Mouse (Mus musculus) urinary bladder, postnatal 10 days (tissue): Measurements from ENCODE around the gene Pigt.

ENCODE experiments used
- DNase-seq: peaks from one replicate; pipeline ENCODE4 v3.0.0; 2022; ENCODE audit warnings: low spot score

The Pigt gene

GRCm38 (mm10) chr2:164520782-164521181 is 23.5 kb downstream of the Pigt start:
- DNase-seq, result no peak

- DNase-seq, result no peak
Observed at GRCm38 (mm10) chr2:164521841-164522240, 24.5 kb downstream of the Pigt start.

- DNase-seq, result no peak
Observed at GRCm38 (mm10) chr2:164522280-164522679, 25.0 kb downstream of the Pigt start.

- DNase-seq, result no peak
Observed at GRCm38 (mm10) chr2:164523301-164523773, 26.0 kb downstream of the Pigt start.

- DNase-seq, result no peak
Observed at GRCm38 (mm10) chr2:164528557-164528956, 31.2 kb downstream of the Pigt start.

- no peak for DNase-seq
Observed at GRCm38 (mm10) chr2:164531169-164531568, 33.8 kb downstream of the Pigt start.

- no peak for DNase-seq
Observed at GRCm38 (mm10) chr2:164534315-164534714, 37.0 kb downstream of the Pigt start.

DNA sequence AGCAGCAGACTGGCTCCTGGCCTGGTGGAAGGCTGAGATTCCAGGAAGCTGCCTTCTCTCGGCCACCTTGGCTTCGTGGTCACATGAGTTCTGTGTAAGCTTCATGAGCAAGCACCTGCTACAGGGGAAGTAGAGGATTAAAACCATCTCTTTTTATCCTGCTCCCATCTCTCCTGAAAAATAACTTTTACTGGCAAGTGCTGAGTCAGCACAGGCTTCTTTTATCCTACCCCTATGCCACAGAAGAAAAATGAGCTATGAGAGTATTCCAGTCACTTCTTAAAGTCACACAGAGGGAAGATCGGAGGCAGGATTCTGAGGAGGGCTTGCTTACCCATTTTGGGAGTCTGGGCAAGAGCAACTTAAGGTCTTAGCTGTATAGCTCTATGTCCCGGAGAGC is 39.7 kb downstream of the Pigt start:
- DNase-seq, result no peak

DNA sequence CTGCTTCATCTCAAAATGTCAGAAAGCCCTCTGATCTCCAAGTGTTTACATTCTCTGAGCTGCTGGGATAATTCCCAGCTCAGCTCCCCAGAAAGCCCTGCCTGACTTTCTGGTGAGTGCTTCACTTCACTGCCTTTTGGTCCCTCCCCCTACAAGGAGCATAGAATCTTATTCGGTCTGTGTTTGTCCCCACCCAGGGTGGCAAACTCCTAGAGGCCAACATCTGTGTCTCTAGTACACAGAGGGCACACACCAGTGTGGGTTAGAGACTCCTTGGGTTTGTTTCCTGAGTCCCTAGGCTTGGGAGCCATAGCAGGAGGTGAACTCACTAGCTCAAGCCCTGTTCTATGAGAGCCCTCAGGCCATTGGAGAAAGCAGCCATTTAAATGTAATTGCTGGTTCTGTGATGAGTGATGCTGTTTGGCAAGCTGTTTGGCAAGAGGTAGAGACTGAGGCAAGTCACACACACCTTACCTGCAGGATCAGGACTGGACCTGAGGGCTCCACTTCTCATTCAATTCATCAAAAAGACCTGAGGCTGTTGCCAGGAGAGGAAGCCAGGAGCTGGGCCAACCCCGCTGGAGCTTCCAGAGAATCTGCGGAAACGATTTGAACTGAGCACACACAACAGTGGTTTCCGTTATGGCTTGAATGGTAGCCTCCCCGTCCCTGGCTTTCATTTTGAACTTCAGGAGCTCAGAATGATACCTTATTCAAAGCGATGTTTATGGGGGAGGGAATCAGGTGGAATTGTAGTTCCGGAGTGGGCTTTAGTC is 43.5 kb downstream of the Pigt start:
- no peak for DNase-seq

DNA sequence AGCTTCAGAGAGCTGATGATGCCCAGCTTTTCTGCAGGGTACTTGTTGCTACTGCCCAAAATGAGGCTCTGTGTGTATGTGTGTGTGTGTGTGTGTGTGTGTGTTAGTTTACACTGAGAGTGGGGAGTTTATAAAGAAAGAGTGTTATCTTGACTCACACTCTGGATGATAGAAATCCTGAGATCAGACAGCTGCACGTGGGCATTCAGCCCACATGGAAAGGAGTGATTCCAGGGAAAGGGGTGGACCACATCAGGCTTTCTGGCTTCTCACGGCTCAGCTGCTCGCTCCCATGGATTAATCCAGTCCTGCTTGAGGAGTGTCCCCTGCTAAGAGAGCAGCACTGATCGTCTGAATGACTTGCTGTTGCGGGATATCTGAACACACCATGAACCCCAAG is 44.8 kb downstream of the Pigt start:
- no peak for DNase-seq

GRCm38 (mm10) chr2:164542598-164542997 is 45.3 kb downstream of the Pigt start:
- DNase-seq, result no peak

DNA sequence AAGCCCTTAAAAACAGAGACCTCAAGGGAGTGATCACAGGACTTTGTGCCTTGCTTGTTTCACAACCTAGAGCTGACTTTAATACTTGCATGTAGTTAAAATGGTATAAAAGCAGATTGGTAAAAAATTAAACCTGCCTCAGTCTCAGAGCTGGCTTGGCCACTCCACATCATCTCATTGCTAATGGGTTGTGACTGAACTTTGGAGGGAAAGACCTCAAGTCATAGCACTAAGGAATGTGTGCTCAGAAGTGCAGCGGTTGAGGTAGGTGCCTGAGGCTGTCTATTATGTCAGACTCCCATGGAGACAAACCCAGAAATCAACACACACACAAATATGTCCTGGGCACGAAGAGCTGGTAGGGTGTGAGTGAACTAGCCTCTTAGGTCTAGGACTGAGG is 46.4 kb downstream of the Pigt start:
- DNase-seq, result no peak

GRCm38 (mm10) chr2:164544454-164545097 is 47.3 kb downstream of the Pigt start:
- DNase-seq, result no peak

GRCm38 (mm10) chr2:164549338-164549737 is 52.0 kb downstream of the Pigt start:
- DNase-seq, result no peak

DNA sequence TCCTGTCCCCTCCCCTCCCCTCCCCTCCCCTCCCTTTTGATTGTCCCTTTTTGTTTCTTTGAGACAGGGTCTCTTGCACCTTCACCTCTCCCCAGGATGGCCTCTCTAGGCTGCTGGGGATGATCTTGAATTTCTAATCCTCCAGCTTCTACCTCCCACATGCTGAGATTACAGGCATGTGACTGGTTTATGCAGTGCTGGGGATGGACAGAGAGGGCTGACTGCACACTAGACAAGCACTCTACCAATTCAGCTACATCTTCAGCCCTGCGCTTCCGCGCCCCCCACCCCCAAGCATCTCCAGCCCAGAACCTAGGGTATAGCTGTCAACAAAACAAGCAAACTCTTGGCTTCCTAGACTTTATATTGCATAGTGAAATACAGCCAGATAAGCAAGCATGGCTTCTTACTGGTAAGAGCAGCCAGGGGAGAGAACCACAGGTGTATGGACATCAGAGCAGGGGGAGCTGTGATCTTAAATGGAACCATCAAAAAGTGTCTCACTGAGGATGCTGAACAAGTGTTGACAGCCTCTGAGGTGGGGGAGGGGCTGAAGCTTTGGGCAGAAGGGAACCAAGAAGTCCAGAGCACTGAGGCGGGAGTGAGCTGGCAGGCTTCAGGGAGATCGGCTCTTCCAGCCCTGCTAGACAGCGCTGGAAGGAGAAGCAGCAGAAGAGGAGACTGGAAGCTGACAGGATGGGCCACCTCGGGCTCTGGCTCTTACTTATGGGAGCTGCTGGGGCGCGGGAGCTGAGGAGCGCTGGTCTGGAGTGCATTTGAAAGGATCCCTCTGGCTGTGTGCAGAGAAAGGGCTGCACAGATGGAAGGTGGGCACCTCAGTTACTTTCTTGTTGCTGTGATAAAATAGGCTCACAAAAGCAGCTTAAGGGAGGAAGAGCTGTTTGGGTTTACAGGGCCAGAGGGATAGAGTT is 52.9 kb downstream of the Pigt start:
- no peak for DNase-seq

DNA sequence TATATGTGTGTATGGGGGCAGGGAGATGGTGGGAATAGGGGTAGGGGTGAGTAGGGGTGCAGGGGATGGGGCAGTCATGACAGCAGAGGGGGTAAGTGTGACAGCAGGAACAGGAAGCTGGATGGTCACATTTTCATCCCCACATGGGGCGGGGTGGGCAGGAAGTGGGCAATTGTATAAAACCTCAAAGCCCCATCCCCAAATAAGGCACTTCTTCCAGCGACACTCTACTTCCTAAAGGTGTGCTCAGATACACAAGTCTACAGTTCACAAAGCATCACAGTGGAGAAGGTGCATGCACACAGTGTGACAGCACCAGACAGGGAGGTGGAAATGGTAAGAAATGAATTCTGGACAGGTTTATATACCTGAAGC is 53.6 kb downstream of the Pigt start:
- DNase-seq, result no peak

DNA sequence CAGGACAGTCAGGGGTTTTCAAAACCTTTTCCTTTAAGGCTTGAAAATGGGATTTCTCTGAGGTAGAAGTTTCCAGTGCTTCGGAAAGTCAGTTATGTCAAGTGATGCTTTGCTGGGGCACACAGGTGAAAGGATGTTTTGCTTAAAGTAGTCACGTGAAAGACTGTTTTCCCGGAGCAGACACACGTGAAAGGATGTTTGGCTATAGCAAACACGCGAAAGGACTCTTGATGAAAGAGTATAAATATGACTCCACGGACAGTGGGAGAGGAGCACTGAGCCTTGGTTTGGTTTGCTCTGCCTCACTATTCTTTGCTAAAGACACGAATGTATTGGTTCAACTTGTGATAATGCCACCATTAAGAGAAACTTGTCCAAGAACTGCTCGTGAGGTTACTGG is 54.2 kb downstream of the Pigt start:
- no peak for DNase-seq
